Mouse (Mus musculus): ENCODE measurements around the gene Lrrc7. TPM values are rescaled to one million over a fixed set of nuclear protein-coding genes. Genes with fewer than 3 reads are reported as not detected.

Lrrc7 gene
- total RNA-seq (2021) = under 1 TPM; 0.02 to 0.04 TPM
- long read RNA-seq, experiment 1 = 0 reads
- long read RNA-seq, experiment 2 = 0 reads

DNA sequence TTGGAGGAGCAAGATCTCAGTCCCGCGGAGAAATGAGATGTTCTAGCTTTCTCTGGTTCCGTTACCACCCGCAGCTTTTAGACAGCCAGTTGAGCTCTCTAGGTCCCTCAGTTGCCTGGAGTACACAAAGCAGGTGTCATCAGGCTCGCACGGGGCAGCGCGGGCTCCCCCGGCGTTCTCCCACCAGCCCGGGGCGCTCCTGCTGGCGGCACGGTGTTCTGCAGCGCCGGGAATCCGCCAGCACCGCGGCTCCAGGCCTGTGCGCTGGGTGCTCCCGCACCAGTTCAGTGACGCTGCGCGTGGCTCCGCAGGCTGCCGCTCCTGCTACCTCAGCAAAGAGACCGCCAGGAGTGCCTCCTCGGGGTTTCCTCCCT lies at the start of gene Lrrc7:
Gene Lrrc7, minus strand, starts transcription at position 235 of the 374 bp plus-strand sequence.
- intact Hi-C loops (cut with DNase I; ENCODE audit: low total_unique reads) = no loop called here
- DNase-seq = peak; percentile 7

DNA sequence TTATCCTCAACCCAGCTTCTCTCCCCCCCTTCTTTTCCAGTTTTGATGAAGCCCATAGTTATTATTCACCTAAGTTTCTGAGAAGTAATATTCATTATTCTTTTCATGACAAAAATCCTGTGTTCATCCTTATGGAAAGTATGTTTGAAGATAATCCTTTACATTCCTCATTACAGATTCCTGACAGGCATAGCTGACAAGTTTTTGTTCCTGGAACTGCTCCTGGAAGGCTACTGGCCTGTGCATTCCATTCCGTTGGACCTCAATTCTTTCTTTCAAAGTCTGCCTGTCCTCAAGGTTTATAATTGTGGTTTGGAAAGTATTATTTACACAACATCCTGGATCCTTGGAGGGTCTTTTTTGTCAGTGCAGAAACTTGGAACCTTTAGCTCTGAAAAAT lies 45.0 kb upstream of the Lrrc7 start:
- intact Hi-C loops (cut with DNase I; ENCODE audit: low total_unique reads) = no loop called here

DNA sequence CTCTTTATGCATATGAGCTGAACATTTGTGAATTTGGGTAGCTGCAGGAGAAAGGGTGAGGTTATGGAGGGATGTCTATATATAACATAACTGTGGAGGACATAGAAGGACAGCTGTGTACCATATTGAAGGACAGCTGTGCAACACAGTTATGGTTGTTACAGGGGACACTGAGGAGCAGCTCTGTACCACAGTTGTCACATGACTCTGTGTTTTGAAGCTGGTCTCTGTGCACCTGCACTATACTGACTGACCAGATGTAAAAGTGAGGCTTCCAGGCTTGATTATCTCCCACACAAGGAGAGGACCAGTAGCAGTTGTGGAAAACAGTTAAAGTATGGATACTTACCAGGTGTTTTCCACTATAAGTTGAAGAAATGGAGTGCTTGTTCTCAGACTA lies 43.3 kb upstream of the Lrrc7 start:
- DNase-seq = no peak
- intact Hi-C loops (cut with DNase I; ENCODE audit: low total_unique reads) = no loop called here

More for the DNA sequence above, 45.0 kb upstream of the Lrrc7 start:
- DNase-seq = no peak

DNA sequence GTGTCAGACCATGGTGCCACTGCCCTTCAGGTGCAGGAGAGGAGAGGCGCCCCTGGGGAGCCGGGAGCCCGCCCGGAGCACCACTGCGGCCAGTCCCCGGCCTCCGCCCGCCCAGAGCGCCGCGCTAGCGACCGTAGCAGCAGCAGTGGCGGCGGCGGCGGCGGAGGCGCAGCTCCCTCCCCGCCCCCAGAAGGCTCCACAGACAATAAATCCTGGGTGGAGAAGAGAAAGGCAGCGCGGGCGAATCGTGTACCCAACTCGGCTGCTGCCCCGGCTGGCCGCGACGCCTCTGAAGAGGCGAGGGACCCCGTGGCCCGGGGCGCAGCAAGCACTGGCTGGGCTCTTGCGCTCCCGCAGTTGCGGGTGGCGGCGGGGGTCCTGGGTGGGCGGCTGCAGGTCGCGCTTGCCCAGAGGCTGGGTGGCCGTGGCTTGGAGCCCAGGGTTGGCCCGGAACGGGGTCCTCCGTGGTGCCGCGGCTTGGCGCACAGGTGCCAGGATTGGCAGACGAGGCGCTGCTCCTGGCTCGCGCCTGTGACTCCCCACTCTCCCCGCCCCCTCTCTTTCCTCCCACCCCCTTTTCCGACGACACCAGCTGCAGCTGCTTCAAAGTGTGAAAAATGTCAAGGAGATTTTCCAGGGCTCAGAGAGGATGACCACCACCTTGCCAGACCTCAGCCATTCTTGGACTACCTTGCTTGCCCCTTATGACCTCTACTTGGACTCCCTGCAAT lies 600 bp downstream of the Lrrc7 start:
- peak; percentile 7 for DNase-seq
- intact Hi-C loops (cut with DNase I; ENCODE audit: low total_unique reads) = no loop called here

DNA sequence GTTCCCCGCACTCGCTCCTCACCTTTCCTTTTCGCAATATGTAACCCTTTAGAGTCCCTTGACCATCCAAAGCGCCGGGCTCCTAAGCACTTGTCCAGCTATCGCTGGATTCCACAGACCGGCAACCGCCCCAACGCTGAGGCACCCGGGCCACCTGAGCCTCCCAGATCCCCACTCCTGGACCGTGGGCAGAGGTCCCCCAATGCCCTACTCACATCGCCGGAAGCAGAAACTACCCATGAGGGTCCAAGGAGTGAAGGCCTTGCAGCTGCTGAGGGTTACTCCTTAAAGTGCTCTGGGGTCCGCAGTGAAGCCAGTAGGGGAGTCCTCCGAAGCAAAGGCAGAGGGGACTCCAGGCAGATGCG lies 1.1 kb downstream of the Lrrc7 start:
- intact Hi-C loops (cut with DNase I; ENCODE audit: low total_unique reads) = no loop called here
- DNase-seq = no peak

DNA sequence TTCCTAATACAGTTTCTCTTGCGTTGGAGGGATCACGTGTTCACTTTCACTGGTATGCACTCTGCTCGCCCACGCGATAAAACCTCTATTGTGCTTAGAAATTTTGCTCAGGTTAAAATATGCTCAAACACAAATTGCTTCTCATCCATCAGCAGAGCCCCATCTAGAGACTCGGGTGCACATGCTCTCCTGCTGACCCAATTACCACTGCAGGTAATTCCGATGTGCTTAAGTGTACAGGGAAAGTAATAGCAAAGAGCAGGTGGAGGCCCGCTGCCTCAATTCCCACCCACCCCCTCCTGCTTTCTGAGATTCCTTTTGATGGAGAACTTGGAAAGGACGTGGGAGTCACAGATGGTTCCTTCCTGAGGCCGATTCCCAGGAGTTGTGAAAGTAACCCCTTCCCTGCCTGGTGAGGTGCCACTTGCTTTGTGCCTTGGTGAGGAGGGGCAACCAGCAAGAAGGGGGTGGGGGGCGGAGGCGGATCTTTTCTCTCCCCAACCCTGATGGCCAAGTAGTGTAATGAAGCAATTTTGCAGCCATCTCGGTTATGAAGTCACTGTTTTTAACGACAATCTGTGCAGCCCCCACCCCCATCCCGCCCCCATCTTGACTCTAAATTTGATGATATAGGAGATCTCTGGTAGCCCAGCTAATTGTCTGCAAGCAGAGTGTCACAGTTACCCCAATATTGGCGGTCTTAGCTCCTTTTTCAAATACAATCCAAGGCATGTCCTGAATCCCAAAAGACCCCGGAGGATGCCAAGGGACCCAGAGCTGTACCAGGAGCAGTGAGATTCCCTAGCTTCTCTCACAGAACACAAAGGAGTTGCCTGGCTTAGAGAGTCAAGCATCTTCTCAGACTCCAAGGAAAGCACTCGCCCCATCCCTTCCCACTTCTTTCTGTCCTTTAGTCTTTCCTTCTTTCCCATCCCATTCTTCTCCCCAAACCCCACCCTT lies 2.0 kb downstream of the Lrrc7 start:
- intact Hi-C loops (cut with DNase I; ENCODE audit: low total_unique reads) = no loop called here
- DNase-seq = no peak

DNA sequence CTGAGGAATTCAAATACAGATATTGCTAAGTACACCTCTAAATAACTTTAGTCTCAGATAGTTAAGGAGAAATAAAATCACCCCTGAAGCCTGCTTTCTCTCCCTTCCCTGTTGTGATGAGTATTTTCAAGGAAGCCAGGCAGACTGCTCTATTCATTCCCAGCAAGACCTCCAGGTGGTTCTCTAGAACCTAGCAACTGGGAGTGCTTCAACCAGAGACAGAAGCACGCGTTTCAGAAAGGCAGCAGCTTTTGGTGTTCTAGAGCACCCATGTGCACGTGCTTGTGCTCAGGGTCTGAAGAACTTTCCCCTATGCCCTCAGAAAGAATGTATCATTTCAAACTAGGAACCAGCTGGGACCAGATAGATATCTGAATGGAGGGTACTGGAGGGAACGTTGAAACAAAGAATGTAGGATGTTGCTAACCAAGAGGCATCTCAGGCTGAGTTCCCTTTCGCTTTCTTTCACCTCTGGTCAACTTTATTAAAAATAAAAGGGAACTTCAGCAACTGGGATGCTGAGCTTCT lies 2.8 kb downstream of the Lrrc7 start:
- intact Hi-C loops (cut with DNase I; ENCODE audit: low total_unique reads) = no loop called here
- no peak for DNase-seq

DNA sequence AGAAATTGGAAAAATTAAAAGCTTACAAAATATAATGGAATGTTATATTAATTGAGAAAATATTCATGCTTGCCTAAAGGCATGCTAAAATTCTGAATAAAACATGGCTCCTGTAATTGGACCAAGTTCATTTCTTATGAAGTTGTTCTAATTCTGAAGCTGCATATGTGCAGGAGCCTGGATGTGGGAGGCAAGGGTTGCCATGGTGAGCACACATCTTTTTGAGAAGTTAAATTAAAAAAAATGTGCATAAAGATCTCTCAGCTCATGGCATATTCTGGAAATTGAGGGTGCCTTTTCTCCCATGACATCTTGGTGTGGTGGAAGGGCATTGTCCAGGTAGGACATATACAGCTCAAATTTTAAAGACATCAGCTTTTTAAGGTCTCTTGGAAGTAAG lies 3.4 kb downstream of the Lrrc7 start:
- DNase-seq = no peak
- intact Hi-C loops (cut with DNase I; ENCODE audit: low total_unique reads) = no loop called here

DNA sequence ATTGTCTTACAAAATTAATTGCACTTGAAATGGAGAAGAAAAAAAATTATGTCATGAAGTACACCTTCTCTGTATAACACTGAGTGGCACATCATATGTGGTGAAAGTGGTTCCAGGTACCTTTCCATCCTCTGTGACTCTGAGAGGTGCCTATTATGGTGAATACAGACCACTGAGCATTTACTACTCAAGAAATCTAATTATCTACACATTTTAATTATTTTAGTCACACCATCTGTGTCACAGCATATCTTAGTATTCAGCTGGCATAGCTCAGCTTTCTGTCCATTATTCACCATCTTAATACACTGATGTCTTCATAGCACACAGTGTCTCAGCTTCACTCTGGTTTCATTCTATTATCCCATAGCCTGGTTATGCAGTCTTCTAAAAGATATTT lies 7.7 kb downstream of the Lrrc7 start:
- intact Hi-C loops (cut with DNase I; ENCODE audit: low total_unique reads) = no loop called here
- DNase-seq = no peak

DNA sequence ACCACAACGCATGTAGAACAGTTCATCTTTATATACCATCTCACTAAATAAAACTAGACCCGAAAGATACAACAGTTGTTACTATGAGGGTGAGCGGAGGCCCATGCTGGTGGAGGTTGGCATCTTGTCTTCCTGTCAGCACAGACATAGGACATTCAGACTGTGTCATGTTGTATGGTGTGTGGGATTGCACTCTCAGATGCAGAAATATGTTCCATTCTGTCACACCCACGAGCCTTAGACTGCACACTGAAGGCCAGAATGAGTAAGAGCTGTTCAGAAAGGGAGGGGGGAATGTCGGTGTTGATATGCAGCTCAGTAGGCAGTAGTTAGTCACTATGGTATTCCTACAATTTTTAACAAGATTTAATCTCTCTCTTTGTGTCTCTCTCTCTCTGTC lies 9.9 kb downstream of the Lrrc7 start:
- intact Hi-C loops (cut with DNase I; ENCODE audit: low total_unique reads) = no loop called here

DNA sequence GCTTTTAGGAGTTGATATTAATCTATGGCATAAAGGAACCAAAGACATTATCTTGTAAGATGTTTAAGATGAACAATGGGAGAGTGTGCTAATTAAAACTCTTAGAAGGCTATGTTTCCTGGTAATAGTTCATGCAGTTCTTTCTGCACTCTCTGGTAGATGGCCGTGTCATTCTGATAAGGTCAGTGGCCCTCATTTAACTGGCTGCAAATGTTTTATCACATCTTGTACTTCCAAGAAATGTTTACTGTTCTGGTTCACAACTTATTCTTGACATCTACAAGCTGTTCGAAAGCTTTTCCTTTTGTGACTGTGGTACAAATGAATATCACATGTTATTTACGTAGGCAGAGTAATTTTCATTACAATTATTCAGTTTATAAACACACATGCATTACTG lies 18.5 kb downstream of the Lrrc7 start:
- no peak for DNase-seq
- intact Hi-C loops (cut with DNase I; ENCODE audit: low total_unique reads) = no loop called here

More for the DNA sequence above, 9.9 kb downstream of the Lrrc7 start:
- no peak for DNase-seq

DNA sequence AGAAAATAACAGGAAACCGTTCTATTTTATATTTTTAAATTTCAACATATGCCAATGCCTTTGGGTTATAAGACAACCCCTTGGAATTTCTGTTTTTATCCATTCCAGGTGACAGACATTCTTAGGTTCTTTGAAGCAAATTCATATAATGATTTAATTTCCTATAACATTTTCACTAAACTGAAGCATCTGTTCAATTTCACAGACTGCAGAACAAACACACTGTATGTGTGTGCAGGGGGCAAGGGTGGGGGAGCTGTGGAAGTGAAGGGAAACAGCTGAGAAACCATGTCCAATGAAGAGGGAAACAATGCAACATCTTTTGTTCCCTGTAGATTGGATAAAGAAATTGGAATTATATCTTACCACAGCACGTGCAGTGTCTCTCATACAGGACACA lies 29.2 kb downstream of the Lrrc7 start:
- intact Hi-C loops (cut with DNase I; ENCODE audit: low total_unique reads) = no loop called here
- no peak for DNase-seq

DNA sequence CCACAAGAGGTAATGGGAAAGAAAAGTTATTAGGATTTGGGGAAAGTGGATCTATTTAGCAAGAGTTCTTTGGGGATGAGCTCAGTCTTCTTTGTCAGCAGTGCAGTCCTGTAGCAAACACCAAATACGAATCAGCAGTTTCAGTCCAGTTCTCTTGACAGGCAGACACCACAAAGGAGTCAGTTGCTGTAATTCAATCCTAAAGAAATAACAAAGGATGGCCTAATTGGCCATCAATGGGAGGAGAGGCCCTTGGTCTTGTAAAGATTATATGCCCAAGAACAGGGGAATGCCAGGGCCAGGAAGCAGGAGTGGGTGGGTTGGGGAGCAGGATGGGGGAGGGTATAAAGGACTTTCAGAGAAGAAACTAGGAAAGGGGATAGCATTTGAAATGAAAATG lies 33.5 kb downstream of the Lrrc7 start:
- intact Hi-C loops (cut with DNase I; ENCODE audit: low total_unique reads) = no loop called here
- no peak for DNase-seq

DNA sequence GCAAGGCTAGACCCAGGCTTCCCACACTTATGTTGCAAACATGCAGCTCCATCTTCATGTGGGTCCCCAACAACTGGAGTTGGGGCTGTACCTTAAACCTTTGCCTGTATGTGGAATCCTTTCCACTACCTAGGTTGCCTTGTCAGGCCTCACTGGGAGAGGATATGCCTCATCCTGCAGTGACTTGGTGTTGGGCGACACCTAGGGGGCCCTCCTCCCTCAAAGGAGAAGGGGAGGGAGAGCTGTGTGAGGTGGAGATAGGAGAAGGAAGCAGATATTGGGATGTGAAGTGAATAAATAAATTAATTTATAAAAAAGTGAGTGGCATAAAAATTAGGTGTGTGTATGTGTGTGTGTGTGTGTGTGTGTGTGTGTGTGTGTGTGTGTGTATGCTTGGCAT lies 68.3 kb downstream of the Lrrc7 start:
- DNase-seq = no peak
- intact Hi-C loops (cut with DNase I; ENCODE audit: low total_unique reads) = no loop called here

DNA sequence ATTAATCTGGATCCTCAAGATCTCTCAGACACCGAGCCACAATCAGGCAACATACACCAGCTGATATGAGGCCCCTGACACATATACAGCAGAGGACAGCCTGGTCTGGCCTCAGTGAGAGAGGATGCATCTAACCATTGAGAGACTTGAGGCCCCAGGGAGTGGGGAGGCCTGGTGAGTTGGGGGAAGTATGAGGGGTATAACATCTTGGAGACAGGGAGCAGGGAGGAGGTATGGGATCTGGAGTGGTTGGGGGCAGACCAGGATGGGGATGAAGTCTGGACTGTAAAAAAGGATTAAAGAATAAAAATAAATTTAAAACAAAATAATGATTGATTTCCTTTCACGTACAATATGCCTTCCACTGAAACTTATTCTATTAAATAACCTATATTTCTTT lies 82.3 kb downstream of the Lrrc7 start:
- intact Hi-C loops (cut with DNase I; ENCODE audit: low total_unique reads) = no loop called here
- DNase-seq = no peak

DNA sequence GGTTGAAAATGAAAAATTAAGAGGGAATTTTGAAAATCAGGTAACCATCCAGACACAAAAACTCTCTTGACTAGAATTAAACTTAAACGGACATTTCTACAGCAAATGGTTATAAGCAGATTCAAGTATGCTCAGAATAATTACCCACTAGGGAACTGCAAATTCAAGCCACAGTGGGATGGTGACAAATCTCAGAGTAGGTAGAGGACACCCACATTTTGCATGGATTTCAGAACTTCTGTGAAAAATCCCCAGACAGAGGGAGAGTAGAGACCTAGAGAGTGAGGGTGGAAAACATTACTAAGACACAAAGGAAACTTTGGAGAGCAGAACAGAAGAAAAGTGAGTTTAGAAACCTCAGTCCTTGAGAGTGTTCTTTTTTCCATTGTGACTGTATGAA lies 161.4 kb downstream of the Lrrc7 start:
- DNase-seq = no peak
- intact Hi-C loops (cut with DNase I; ENCODE audit: low total_unique reads) = no loop called here

DNA sequence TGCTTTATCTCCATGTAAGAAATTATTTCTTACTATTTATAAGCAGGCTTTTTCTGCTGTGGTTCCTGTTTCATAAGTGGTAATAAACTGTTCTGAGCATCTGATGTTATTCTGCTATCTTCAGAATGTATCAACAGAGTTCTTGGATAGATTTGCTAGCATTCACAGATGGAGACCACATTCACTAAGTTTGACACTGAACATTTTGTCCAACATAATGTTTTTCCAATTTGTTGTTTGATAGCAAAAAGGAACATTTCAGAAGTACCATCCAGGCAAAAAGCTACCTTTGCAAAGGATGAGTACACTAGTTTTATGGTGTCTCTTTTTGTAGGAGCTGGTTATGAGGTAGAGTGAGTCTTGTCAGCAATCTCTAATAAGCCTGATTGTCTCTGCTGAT lies 170.5 kb downstream of the Lrrc7 start:
- intact Hi-C loops (cut with DNase I; ENCODE audit: low total_unique reads) = no loop called here
- no peak for DNase-seq

DNA sequence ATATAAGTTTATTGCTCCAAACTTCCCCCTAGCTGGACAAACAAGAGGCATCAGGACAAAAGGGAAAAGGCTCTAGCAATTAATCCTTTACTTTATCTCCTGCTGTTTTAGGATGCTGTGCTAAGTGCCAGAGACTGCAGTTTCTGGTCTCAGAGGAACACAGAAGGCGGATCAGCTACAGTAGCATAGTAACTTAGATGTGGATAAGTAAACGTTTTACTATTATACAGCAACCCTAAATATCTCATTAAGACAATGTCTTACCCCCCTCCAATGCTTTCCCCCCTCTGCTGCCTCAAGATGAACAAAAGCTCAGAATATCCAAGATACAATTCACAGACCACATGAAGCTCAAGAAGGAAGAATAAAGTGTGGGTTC lies 174.0 kb downstream of the Lrrc7 start:
- no peak for DNase-seq
- intact Hi-C loops (cut with DNase I; ENCODE audit: low total_unique reads) = no loop called here

DNA sequence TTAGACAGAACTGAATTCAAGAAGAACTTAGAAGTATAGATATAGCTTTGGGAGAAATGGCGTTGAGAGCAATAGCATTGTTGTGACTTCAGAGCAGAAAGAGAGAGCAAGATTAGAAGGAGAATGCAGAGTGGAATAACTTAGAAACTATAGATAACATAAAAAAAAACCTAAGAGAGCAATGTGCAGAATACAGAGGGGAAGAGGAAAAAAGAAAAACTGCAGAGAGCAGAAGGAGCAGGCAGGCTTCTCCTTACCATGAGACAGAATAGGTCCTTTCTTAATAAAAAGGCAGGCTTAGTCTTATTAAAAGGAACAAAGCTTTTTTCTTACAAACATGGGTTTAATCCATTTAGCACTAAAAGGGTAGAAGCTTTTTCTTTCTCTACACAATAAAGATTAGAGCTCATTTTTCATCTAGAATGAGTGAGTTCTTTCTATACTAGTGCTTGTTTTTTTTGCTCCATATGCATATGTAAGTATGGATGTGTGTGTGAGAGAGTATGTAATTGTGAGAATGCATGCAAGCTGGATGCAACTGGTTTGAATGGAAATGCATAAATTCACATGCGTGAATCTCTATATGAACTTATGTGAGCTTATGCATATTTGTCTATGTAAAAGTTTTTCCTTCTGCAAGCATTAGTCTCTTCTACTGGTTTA lies 174.5 kb downstream of the Lrrc7 start:
- DNase-seq = no peak
- intact Hi-C loops (cut with DNase I; ENCODE audit: low total_unique reads) = no loop called here

DNA sequence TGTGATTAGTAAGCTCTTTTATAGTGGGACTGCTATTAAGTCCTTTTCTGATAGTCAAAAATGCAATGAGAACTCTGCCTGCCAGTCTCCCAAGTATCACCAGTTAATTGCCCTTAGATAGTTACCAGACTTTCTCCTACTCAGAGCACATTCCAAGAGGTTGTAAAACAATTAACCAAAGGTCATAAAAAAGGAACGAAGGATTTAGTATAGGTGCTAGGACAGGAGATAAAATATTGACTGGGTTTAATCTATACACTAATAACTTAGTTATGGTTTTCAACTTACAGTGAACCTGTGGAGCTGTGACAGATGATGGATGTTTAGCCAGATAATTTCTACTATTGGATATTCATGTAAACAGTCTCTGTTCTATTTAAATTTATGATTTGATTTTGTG lies 175.2 kb downstream of the Lrrc7 start:
- intact Hi-C loops (cut with DNase I; ENCODE audit: low total_unique reads) = no loop called here

More for the DNA sequence above, 175.2 kb downstream of the Lrrc7 start:
- DNase-seq = no peak
